Mouse (Mus musculus) heart, adult 11 months (tissue): ENCODE data around the gene Slc38a11.

Source experiments
- DNase-seq: peaks from one replicate; pipeline ENCODE4 v3.0.0; 2022

Slc38a11 gene

GRCm38 (mm10) chr2:65363828-65364497 is at the start of gene Slc38a11:
Gene Slc38a11, minus strand, starts transcription at chr2:65364034.
- DNase-seq: no peak

- DNase-seq: no peak
Observed at GRCm38 (mm10) chr2:65407110-65407509, 43.3 kb upstream of the Slc38a11 start.

GRCm38 (mm10) chr2:65405407-65405806 is 41.6 kb upstream of the Slc38a11 start:
- no peak for DNase-seq

GRCm38 (mm10) chr2:65402001-65402400 is 38.2 kb upstream of the Slc38a11 start:
- DNase-seq: no peak

GRCm38 (mm10) chr2:65399938-65400337 is 36.1 kb upstream of the Slc38a11 start:
- DNase-seq: no peak

GRCm38 (mm10) chr2:65396128-65396527 is 32.3 kb upstream of the Slc38a11 start:
- DNase-seq: no peak

- no peak for DNase-seq
Observed at GRCm38 (mm10) chr2:65393061-65393460, 29.2 kb upstream of the Slc38a11 start.

- no peak for DNase-seq
Observed at GRCm38 (mm10) chr2:65391322-65391721, 27.5 kb upstream of the Slc38a11 start.

- peak; percentile 9 for DNase-seq
Observed at GRCm38 (mm10) chr2:65384815-65385214, 21.0 kb upstream of the Slc38a11 start.

GRCm38 (mm10) chr2:65382485-65382884 is 18.7 kb upstream of the Slc38a11 start:
- peak; percentile 84 for DNase-seq

GRCm38 (mm10) chr2:65378425-65378824 is 14.6 kb upstream of the Slc38a11 start:
- peak; percentile 96 for DNase-seq

- no peak for DNase-seq
Observed at GRCm38 (mm10) chr2:65374410-65374809, 10.6 kb upstream of the Slc38a11 start.

GRCm38 (mm10) chr2:65373076-65373475 is 9.2 kb upstream of the Slc38a11 start:
- DNase-seq: no peak

- DNase-seq: no peak
Observed at GRCm38 (mm10) chr2:65360736-65361475, 2.9 kb downstream of the Slc38a11 start.

GRCm38 (mm10) chr2:65347367-65347766 is 16.5 kb downstream of the Slc38a11 start:
- DNase-seq: no peak

- DNase-seq: no peak
Observed at GRCm38 (mm10) chr2:65346915-65347314, 16.9 kb downstream of the Slc38a11 start.

- DNase-seq: no peak
Observed at GRCm38 (mm10) chr2:65346037-65346436, 17.8 kb downstream of the Slc38a11 start.

GRCm38 (mm10) chr2:65342057-65342456 is 21.8 kb downstream of the Slc38a11 start:
- DNase-seq: peak; percentile 95

GRCm38 (mm10) chr2:65340839-65341238 is 23.0 kb downstream of the Slc38a11 start:
- peak; percentile 89 for DNase-seq

- DNase-seq: peak; percentile 91
Observed at GRCm38 (mm10) chr2:65337378-65338140, 26.3 kb downstream of the Slc38a11 start.

- DNase-seq: no peak
Observed at GRCm38 (mm10) chr2:65336608-65337007, 27.2 kb downstream of the Slc38a11 start.

GRCm38 (mm10) chr2:65334091-65334490 is 29.7 kb downstream of the Slc38a11 start:
- DNase-seq: no peak

GRCm38 (mm10) chr2:65331321-65331720 is 32.5 kb downstream of the Slc38a11 start:
- no peak for DNase-seq
